Mouse (Mus musculus): ENCODE measurements around the gene Pard3. TPM values are rescaled to one million over a fixed set of nuclear protein-coding genes. Genes with fewer than 3 reads are reported as not detected.
A peak's percentile ranks its signal among the peaks of the same experiment; 100 is the strongest.

The Pard3 gene
- polyA plus RNA-seq, 1 experiment, result 35.1 TPM

GRCm38 (mm10) chr8:127592648-127593574 lies 529.2 kb downstream of the Pard3 start:
- no peak for TF ChIP-seq CTCF (IDR thresholded peaks at IDR 0.05; ENCODE audit: borderline replicate concordance, extremely low read depth, insufficient read depth, insufficient read length)
- no peak for TF ChIP-seq POLR2A (IDR thresholded peaks at IDR 0.05; ENCODE audit: borderline replicate concordance, extremely low read depth, insufficient read depth, insufficient read length, poor library complexity, severe bottlenecking)
- no peak for DNase-seq (ENCODE audit: low read depth)

- TF ChIP-seq POLR2A (IDR thresholded peaks at IDR 0.05; ENCODE audit: borderline replicate concordance, extremely low read depth, insufficient read depth, insufficient read length, poor library complexity, severe bottlenecking), result no peak
- TF ChIP-seq CTCF (IDR thresholded peaks at IDR 0.05; ENCODE audit: borderline replicate concordance, extremely low read depth, insufficient read depth, insufficient read length), result no peak
- no peak for DNase-seq (ENCODE audit: low read depth)
Observed at GRCm38 (mm10) chr8:127600641-127601040, 536.9 kb downstream of the Pard3 start.

GRCm38 (mm10) chr8:127603062-127603461 lies 539.4 kb downstream of the Pard3 start:
- DNase-seq (ENCODE audit: low read depth), result peak; percentile 54
- no peak for TF ChIP-seq CTCF (IDR thresholded peaks at IDR 0.05; ENCODE audit: borderline replicate concordance, extremely low read depth, insufficient read depth, insufficient read length)
- no peak for TF ChIP-seq POLR2A (IDR thresholded peaks at IDR 0.05; ENCODE audit: borderline replicate concordance, extremely low read depth, insufficient read depth, insufficient read length, poor library complexity, severe bottlenecking)

- TF ChIP-seq CTCF (IDR thresholded peaks at IDR 0.05; ENCODE audit: borderline replicate concordance, extremely low read depth, insufficient read depth, insufficient read length), result no peak
- TF ChIP-seq POLR2A (IDR thresholded peaks at IDR 0.05; ENCODE audit: borderline replicate concordance, extremely low read depth, insufficient read depth, insufficient read length, poor library complexity, severe bottlenecking), result no peak
- no peak for DNase-seq (ENCODE audit: low read depth)
Observed at GRCm38 (mm10) chr8:127608541-127609270, 545.0 kb downstream of the Pard3 start.

- TF ChIP-seq POLR2A (IDR thresholded peaks at IDR 0.05; ENCODE audit: borderline replicate concordance, extremely low read depth, insufficient read depth, insufficient read length, poor library complexity, severe bottlenecking), result no peak
- no peak for TF ChIP-seq CTCF (IDR thresholded peaks at IDR 0.05; ENCODE audit: borderline replicate concordance, extremely low read depth, insufficient read depth, insufficient read length)
- peak; percentile 38 for DNase-seq (ENCODE audit: low read depth)
Observed at GRCm38 (mm10) chr8:127609316-127609715, 545.6 kb downstream of the Pard3 start.

GRCm38 (mm10) chr8:127614206-127614605 lies 550.5 kb downstream of the Pard3 start:
- peak; percentile 28 for DNase-seq (ENCODE audit: low read depth)
- TF ChIP-seq CTCF (IDR thresholded peaks at IDR 0.05; ENCODE audit: borderline replicate concordance, extremely low read depth, insufficient read depth, insufficient read length) (no peak), POLR2A (IDR thresholded peaks at IDR 0.05; ENCODE audit: borderline replicate concordance, extremely low read depth, insufficient read depth, insufficient read length, poor library complexity, severe bottlenecking) (no peak)

GRCm38 (mm10) chr8:127616681-127617080 lies 553.0 kb downstream of the Pard3 start:
- TF ChIP-seq POLR2A (IDR thresholded peaks at IDR 0.05; ENCODE audit: borderline replicate concordance, extremely low read depth, insufficient read depth, insufficient read length, poor library complexity, severe bottlenecking), result no peak
- TF ChIP-seq CTCF (IDR thresholded peaks at IDR 0.05; ENCODE audit: borderline replicate concordance, extremely low read depth, insufficient read depth, insufficient read length), result no peak
- DNase-seq (ENCODE audit: low read depth), result no peak

GRCm38 (mm10) chr8:127622137-127622536 lies 558.4 kb downstream of the Pard3 start:
- TF ChIP-seq POLR2A (IDR thresholded peaks at IDR 0.05; ENCODE audit: borderline replicate concordance, extremely low read depth, insufficient read depth, insufficient read length, poor library complexity, severe bottlenecking) (no peak), CTCF (IDR thresholded peaks at IDR 0.05; ENCODE audit: borderline replicate concordance, extremely low read depth, insufficient read depth, insufficient read length) (no peak)

GRCm38 (mm10) chr8:127638232-127639087 lies 574.8 kb downstream of the Pard3 start:
- no peak for DNase-seq (ENCODE audit: low read depth)
- TF ChIP-seq CTCF (IDR thresholded peaks at IDR 0.05; ENCODE audit: borderline replicate concordance, extremely low read depth, insufficient read depth, insufficient read length) (no peak), POLR2A (IDR thresholded peaks at IDR 0.05; ENCODE audit: borderline replicate concordance, extremely low read depth, insufficient read depth, insufficient read length, poor library complexity, severe bottlenecking) (no peak)

More at GRCm38 (mm10) chr8:127622137-127622536, 558.4 kb downstream of the Pard3 start:
- no peak for DNase-seq (ENCODE audit: low read depth)

GRCm38 (mm10) chr8:127639088-127639453 lies 575.4 kb downstream of the Pard3 start:
- no peak for TF ChIP-seq POLR2A (IDR thresholded peaks at IDR 0.05; ENCODE audit: borderline replicate concordance, extremely low read depth, insufficient read depth, insufficient read length, poor library complexity, severe bottlenecking)
- no peak for TF ChIP-seq CTCF (IDR thresholded peaks at IDR 0.05; ENCODE audit: borderline replicate concordance, extremely low read depth, insufficient read depth, insufficient read length)
- DNase-seq (ENCODE audit: low read depth), result no peak
